Mouse (Mus musculus) hindbrain, embryonic 14.5 days (tissue): ENCODE data around the gene Abcc1. TPM values are rescaled to one million over a fixed set of nuclear protein-coding genes. Genes with fewer than 3 reads are reported as not detected.

Source experiments
- ATAC-seq: fragments of 200-750 bp; cut with Nextera tagmentation; 2 replicates; pipeline ENCODE4 v1.8.0; 2017; ENCODE audit warnings: moderate number of reproducible peaks, mild to moderate bottlenecking, moderate TSS enrichment, moderate library complexity; ENCODE audit not compliant: low FRiP score
- DNase-seq: peaks from one replicate; pipeline ENCODE4 v3.0.0-alpha.2; 2015; ENCODE audit warnings: low spot score
- H3K27ac ChIP-seq: fragments of 300-500 bp; sonication (generic); 2 replicates; pipeline ENCODE4 v1.5.1; 2014; ENCODE audit warnings: mild to moderate bottlenecking, moderate library complexity
- H3K27me3 ChIP-seq: fragments of 300-500 bp; sonication (generic); 2 replicates; pipeline ENCODE4 v1.6.1; 2014; ENCODE audit warnings: mild to moderate bottlenecking, low read length, mixed read lengths; ENCODE audit not compliant: control insufficient read depth, insufficient read depth
- H3K36me3 ChIP-seq: fragments of 300-500 bp; sonication (generic); replicated peaks from 2 replicates; pipeline ENCODE4 v1.6.1; 2014; ENCODE audit not compliant: control insufficient read depth, insufficient read depth
- H3K4me1 ChIP-seq: fragments of 300-500 bp; sonication (generic); replicated peaks from 2 replicates; pipeline ENCODE4 v1.6.1; 2014; ENCODE audit warnings: antibody characterized with exemption, low read length, mixed read lengths; ENCODE audit not compliant: control insufficient read depth, insufficient read depth
- H3K4me2 ChIP-seq: fragments of 300-500 bp; sonication (generic); replicated peaks from 2 replicates; pipeline ENCODE4 v1.6.1; 2014; ENCODE audit warnings: mild to moderate bottlenecking, moderate library complexity
- H3K4me3 ChIP-seq: fragments of 300-500 bp; sonication (generic); replicated peaks from 2 replicates; pipeline ENCODE4 v1.5.1; 2014; ENCODE audit warnings: mild to moderate bottlenecking, low read length
- H3K9ac ChIP-seq: fragments of 300-500 bp; sonication (generic); 2 replicates; pipeline ENCODE4 v1.6.1; 2014
- H3K9me3 ChIP-seq: fragments of 300-500 bp; sonication (generic); 2 replicates; pipeline ENCODE4 v1.6.1; 2016; ENCODE audit warnings: low read length; ENCODE audit not compliant: control insufficient read depth
- WGBS: fragments of 180-500 bp; shearing (Covaris S2); extraction: QIAGEN DNeasy Blood & Tissue Kit; methylation state at CpG from one replicate; pipeline ENCODE4 v1.1.7; 2014; 5-methylcytosine and 5-hydroxymethylcytosine counted together
- polyA plus RNA-seq: library from polyadenylated mRNA; unstranded; fragments of >200 nt; fragmentation: Nextera tagmentation; extraction: Ambion mirVana; gene quantifications from 2 replicates; pipeline ENCODE4 v1.2.1, GENCODE M21; 2014

Gene Abcc1
- polyA plus RNA-seq, 1 experiment from 2014 or later = 9.0 TPM

DNA sequence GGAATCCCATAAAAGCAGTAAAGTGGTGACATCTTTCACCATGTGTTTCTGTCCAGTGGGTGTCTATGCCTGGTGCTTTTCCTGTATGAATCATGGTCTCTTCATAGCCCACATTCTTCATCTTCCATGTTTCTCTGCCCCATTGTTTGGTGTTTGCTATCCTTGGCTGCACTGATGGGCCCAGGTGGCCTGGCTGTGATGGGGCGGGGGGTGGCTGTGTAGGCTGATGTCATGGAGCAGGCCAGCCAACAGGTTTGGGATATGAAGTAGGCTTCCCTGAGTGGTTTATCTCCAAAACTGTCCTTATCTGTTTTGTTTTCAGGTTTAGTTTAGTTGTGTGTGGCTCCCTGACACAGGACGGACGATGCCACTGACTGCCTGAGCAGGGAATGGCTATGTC lies 60.7 kb downstream of the Abcc1 start:
- DNase-seq = no peak
- Histone ChIP-seq H3K9me3 (no peaks in the 10 kb centered on the region), H3K4me1 (no peaks in the 10 kb centered on the region), H3K4me3 (no peak overlapping the region), H3K36me3 (peaks cover 15% of the 10 kb centered on the region; the same call in 1 of the 2 replicates), H3K9ac (no peak overlapping the region), H3K4me2 (no peak overlapping the region), H3K27me3 (no peaks in the 10 kb centered on the region), H3K27ac (no peak overlapping the region)
- WGBS = 96% methylated on average over 3 of the region's 3 CpGs
- ATAC-seq = no peak

DNA sequence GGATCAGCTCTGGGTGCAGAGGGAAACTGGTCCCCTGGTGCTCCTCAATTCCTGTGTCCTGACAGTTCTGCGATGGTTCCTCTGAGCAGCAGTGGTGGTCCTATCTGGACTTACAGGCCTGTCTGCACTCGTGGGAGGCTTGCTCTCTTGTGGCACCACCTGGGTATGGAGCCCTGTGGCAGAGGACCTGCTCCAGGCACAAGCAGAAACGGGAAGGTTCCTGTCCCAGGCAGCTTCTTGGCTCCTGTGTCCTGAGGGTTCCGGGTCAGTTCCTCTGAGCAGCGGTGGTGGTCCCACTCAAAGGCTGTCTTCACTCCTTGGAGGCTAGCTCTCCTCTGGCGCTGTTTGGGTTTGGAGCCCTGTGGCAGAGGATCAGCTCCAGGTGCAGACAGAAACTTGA lies 68.0 kb downstream of the Abcc1 start:
- 91% methylated on average over 6 of the region's 6 CpGs for WGBS
- no peaks in the 10 kb centered on the region for H3K4me1 ChIP-seq
- H3K27me3 ChIP-seq = no peaks in the 10 kb centered on the region
- H3K4me2 ChIP-seq = no peak overlapping the region
- DNase-seq (no peak), ATAC-seq (no peak)
- H3K9ac ChIP-seq = no peak overlapping the region
- H3K36me3 ChIP-seq = peaks cover 5% of the 10 kb centered on the region; the same call in 1 of the 2 replicates
- 0 out of 2 replicates have a peak, but pooled peaks cover 2% of the 10 kb centered on the region for H3K9me3 ChIP-seq
- H3K4me3 ChIP-seq = no peak overlapping the region
- no peak overlapping the region for H3K27ac ChIP-seq

DNA sequence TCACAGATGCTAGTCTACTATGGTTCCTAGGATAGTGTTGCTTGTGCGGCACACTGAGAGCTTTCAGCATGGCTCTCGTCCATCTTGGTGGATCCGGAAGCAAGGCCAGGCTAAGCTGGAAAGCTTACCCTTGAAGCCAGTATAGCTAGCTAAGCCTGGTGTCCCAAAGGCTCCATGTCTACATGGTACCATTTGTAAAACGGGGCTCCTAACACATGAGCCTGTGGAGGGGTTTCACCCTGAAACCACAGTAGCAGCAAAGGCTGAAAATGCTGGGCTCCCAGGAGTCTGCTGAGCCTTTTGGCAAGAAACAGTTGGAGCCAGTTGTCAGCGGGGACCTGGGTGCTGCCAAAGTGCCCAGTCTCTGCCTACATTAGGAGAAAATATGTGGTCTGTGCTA lies 71.6 kb downstream of the Abcc1 start:
- Histone ChIP-seq H3K27me3 (no peaks in the 10 kb centered on the region), H3K4me1 (no peaks in the 10 kb centered on the region), H3K27ac (no peak overlapping the region), H3K9me3 (0 out of 2 replicates have a peak, but pooled peaks cover 2% of the 10 kb centered on the region), H3K9ac (no peak overlapping the region), H3K36me3 (peaks cover 5% of the 10 kb centered on the region; the same call in 1 of the 2 replicates), H3K4me2 (no peak overlapping the region), H3K4me3 (no peak overlapping the region)
- 91% methylated on average over 5 of the region's 5 CpGs for whole genome bisulfite sequencing
- ATAC-seq (no peak), DNase-seq (no peak)

DNA sequence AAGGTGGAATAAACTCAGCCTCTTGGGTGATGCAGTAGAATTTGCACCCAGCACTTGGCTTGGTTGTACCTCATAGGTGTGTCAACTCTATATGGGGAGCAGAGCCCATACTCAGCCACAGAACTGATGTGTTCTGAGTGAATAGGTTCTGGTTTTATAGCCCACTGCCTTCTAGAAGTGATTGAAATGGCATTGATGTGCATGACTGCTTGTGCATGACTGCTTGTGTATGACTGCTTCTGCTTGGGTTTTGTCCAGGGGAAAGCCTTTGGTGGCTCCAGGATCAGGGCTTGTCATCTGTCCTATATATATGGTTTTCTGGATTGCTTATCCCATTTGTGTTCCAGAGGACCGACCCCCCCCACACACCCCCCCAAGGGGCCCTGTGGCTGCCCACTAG lies 74.2 kb downstream of the Abcc1 start:
- DNase-seq (no peak), ATAC-seq (no peak)
- H3K27ac ChIP-seq = no peak overlapping the region
- no peaks in the 10 kb centered on the region for H3K36me3 ChIP-seq
- H3K27me3 ChIP-seq = no peaks in the 10 kb centered on the region
- no peaks in the 10 kb centered on the region for H3K9me3 ChIP-seq
- H3K9ac ChIP-seq = no peak overlapping the region
- no peak overlapping the region for H3K4me3 ChIP-seq
- H3K4me1 ChIP-seq = no peaks in the 10 kb centered on the region
- H3K4me2 ChIP-seq = no peak overlapping the region
- WGBS = 94% methylated on average over 1 of the region's 1 CpGs

DNA sequence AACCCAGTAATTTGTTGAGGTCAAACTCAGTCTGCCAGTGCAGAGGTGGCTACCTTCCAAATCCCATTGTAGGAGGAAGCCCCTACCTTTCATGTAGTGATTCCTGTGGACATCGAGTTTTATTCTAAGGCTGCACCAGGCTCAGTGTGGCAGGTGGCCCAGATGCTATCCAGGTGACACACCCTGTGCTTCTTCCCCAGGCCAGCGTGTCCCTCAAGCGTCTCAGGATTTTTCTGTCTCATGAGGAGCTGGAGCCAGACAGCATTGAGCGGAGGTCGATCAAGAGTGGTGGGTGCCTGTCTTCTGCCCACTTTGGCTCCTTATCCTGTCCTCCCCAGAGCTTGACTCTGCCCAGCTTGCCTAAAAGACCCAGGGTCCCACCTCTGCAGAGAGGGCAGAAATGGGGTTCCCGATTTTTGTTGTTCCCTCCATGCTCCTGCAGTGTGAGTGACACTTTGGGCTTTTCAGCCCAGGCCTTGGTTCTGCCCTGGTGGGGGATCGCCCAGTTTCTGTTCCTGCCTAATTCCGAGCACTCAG lies 76.2 kb downstream of the Abcc1 start:
- ATAC-seq (no peak), DNase-seq (no peak)
- no peak overlapping the region for H3K27ac ChIP-seq
- no peak overlapping the region for H3K4me3 ChIP-seq
- no peaks in the 10 kb centered on the region for H3K36me3 ChIP-seq
- 93% methylated on average over 8 of the region's 8 CpGs for WGBS
- no peak overlapping the region for H3K4me2 ChIP-seq
- H3K9ac ChIP-seq = no peak overlapping the region
- H3K27me3 ChIP-seq = no peaks in the 10 kb centered on the region
- no peaks in the 10 kb centered on the region for H3K9me3 ChIP-seq
- no peaks in the 10 kb centered on the region for H3K4me1 ChIP-seq

DNA sequence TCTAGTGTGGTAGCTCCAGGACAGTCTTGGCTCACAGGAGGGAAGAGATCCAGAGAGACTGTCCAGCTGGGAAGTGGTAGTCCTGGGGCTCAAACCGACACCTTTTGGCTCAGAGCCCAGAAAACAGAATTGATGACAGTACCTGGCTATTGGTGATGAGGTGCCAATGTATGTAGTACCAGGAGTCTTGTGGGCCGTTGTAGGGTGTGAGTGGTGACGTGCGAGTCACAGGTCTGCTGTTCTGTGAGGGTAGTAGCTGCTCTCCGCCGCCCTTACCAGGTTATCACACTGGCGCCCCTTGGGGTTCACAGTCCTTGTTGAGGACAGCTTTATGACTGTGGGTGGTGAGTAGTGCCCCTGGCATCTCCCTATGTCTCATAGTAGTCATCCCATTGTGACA lies 77.2 kb downstream of the Abcc1 start:
- Histone ChIP-seq H3K9ac (no peak overlapping the region), H3K9me3 (no peaks in the 10 kb centered on the region), H3K4me2 (no peak overlapping the region), H3K27me3 (no peaks in the 10 kb centered on the region), H3K4me1 (no peaks in the 10 kb centered on the region), H3K27ac (no peak overlapping the region), H3K4me3 (no peak overlapping the region), H3K36me3 (no peaks in the 10 kb centered on the region)
- ATAC-seq (no peak), DNase-seq (no peak)
- WGBS = 96% methylated on average over 7 of the region's 7 CpGs

DNA sequence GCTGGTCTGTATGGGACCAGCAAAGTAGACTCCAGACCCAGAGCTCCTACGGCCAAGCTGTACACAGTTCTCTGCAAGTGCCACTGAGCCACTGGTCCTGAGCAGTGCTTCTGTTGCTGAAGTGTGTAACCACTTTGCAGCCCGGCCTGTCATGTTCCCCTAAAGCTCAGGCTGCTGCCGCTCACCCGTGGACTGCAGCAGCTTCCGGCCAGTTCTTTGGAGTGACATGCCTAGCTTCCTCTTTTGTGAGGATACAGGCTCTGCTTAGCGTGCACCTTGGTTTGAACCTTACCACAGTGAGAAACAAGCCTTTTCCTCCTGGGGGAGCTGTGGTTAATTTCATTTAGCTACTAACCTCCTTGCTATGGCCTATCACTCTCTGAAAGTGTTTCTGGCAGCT lies 77.7 kb downstream of the Abcc1 start:
- H3K9ac ChIP-seq = no peak overlapping the region
- ATAC-seq (no peak), DNase-seq (no peak)
- H3K27me3 ChIP-seq = no peaks in the 10 kb centered on the region
- H3K9me3 ChIP-seq = no peaks in the 10 kb centered on the region
- H3K4me1 ChIP-seq = no peaks in the 10 kb centered on the region
- 92% methylated on average over 6 of the region's 6 CpGs for WGBS
- no peak overlapping the region for H3K4me3 ChIP-seq
- no peak overlapping the region for H3K4me2 ChIP-seq
- no peak overlapping the region for H3K27ac ChIP-seq
- H3K36me3 ChIP-seq = no peaks in the 10 kb centered on the region

DNA sequence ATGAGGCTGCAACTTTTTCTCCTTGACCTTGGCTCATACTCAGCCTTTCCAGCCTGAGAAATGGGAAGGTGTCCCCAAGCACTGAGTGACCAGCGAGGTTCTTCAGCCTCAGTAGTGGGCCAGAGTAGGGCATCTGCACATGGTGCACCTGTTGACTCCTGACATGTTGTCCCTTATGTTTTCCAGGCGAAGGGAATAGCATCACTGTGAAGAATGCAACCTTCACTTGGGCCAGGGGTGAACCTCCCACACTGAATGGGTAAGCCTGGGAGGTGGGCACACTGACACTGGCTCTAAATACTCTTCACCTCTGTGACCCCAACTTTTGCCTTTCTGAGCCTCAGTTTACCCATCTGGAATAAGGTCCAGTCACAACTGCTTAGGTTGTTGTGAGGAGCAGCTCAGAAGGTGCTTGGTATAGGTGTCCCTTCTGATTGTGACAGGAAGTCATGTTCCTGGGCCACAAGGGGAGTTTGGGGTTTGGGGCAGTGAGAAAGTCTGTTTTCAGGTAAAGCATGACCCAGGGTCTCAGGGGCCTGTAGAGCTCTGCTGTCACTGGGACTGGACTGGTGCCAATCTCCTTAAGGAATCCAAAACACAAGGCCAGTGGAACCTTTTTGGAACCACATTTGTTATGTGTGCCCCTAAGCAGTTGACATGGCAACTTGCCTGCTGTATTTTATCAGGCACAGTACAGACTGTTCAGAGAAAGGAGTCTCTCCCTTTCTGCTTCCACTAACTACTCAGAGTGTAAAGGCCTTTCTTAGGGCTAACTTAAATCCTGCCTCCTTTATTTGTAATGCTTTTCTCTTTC lies 78.7 kb downstream of the Abcc1 start:
- Histone ChIP-seq H3K9ac (no peak overlapping the region), H3K4me2 (no peak overlapping the region), H3K9me3 (no peaks in the 10 kb centered on the region), H3K36me3 (0 out of 2 replicates have a peak, but pooled peaks cover under 1% of the 10 kb centered on the region), H3K27me3 (no peaks in the 10 kb centered on the region), H3K27ac (no peak overlapping the region), H3K4me1 (no peaks in the 10 kb centered on the region), H3K4me3 (no peak overlapping the region)
- 88% methylated on average over 2 of the region's 2 CpGs for WGBS
- ATAC-seq (no peak), DNase-seq (no peak)

DNA sequence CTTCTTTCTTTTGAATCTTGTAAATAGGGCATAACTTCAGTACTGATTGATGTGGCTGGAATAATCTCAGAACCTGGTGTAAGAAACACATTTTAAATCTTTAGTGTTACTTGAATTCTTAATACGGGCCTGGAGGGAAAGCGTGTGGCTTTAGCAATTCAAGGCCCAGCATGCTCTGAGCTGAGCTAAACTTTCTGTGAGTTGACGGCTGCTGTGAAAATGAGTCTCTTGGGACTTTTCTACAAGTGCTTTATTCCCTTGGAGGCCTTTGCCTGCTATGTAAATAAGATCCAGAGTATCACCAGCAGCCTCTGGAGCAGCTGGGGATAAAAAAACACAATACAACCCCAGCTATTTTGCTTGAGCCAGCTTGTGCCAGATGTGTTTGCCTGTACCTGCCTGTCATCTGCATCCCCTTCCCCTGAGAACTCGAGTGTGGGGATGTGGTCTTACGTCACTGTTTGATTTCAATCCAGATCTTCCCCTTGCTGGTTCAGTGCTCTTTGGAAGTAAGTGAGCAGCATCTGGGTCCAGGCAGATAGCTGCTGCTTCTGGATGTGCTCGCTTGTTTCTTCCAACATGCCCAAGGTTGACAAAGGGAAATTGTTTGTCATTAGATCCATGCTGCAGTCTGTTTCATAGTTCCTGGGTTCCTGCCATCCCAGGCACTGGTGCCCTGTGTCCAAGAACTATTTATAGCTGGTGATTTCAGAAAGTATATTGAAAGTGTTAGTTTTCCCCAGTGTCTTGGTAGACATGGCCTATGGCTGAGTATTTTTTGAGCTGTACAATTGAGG lies 82.9 kb downstream of the Abcc1 start:
- 69% methylated on average over 6 of the region's 6 CpGs for WGBS
- H3K4me3 ChIP-seq = no peak overlapping the region
- peaks cover 14% of the 10 kb centered on the region; the same call in 1 of the 2 replicates for H3K36me3 ChIP-seq
- ATAC-seq (no peak), DNase-seq (no peak)
- no peaks in the 10 kb centered on the region for H3K9me3 ChIP-seq
- H3K9ac ChIP-seq = no peak overlapping the region
- no peaks in the 10 kb centered on the region for H3K4me1 ChIP-seq
- no peak overlapping the region for H3K27ac ChIP-seq
- H3K27me3 ChIP-seq = no peaks in the 10 kb centered on the region
- H3K4me2 ChIP-seq = no peak overlapping the region
